Comparison of ENCODE assay signal across 9 mouse cellular contexts in genomic region chr17:43017341-43018052, GRCm38 (mm10). TPM values are rescaled to one million over a fixed set of nuclear protein-coding genes. Genes with fewer than 3 reads are reported as not detected.
DNase-seq lines count a peak whose midpoint lies in the region; ATAC-seq and TF ChIP-seq lines count a peak whose summit lies in the region.
"Had no signal": no experiment of that assay in that cellular context is flagged by ENCODE, and none has a peak within 500 bp of the region (broad histone marks: within the 10 kb centered on the region; RNA-seq: fewer than 3 reads in every experiment).

No protein-coding gene starts in this region.

- WGBS in heart, embryonic 15.5 days: 2% methylated on average over 40 of the region's 40 CpGs
- 2% methylated on average over 38 of the region's 40 CpGs for WGBS in lung, embryonic 15.5 days
- under 1% methylated on average over 38 of the region's 40 CpGs for WGBS in neural tube, embryonic 15.5 days

- peak; percentile 19; the same call in 1 of the 2 replicates for ATAC-seq in heart, embryonic 15.5 days (replicated peaks; ENCODE audit: insufficient number of reproducible peaks, insufficient read depth, low FRiP score, low read depth)
- peak; percentile 44; the same call in 1 of the 2 replicates for ATAC-seq in lung, embryonic 15.5 days (ENCODE audit: borderline replicate concordance, extremely low read depth, low FRiP score, low TSS enrichment)
- peak; percentile 68 for ATAC-seq in neural tube, embryonic 15.5 days (ENCODE audit: low FRiP score)

- H3K36me3 ChIP-seq in erythroblast, embryonic 14.5 days (ENCODE audit: control insufficient read depth): peaks cover 47% of the 10 kb centered on the region
- H3K36me3 ChIP-seq in heart, embryonic 15.5 days: no peaks in the 10 kb centered on the region
- no peaks in the 10 kb centered on the region for H3K36me3 ChIP-seq in lung, embryonic 15.5 days
- no peaks in the 10 kb centered on the region for H3K36me3 ChIP-seq in neural tube, embryonic 15.5 days

- peaks cover 59% of the 10 kb centered on the region for H3K4me1 ChIP-seq in erythroblast, embryonic 14.5 days (ENCODE audit: control insufficient read depth)
- peaks cover 8% of the 10 kb centered on the region; the same call in 1 of the 2 replicates for H3K4me1 ChIP-seq in heart, embryonic 15.5 days (replicated peaks)
- H3K4me1 ChIP-seq in lung, embryonic 15.5 days: peaks cover 10% of the 10 kb centered on the region
- H3K4me1 ChIP-seq in neural tube, embryonic 15.5 days: peaks cover 36% of the 10 kb centered on the region

- H3K4me2 ChIP-seq in heart, embryonic 15.5 days: peak overlapping the region; percentile 94
- peak overlapping the region; percentile 96 for H3K4me2 ChIP-seq in lung, embryonic 15.5 days
- peak overlapping the region; percentile 67 for H3K4me2 ChIP-seq in neural tube, embryonic 15.5 days

- no peaks in the 10 kb centered on the region for H3K9me3 ChIP-seq in erythroblast, embryonic 14.5 days (ENCODE audit: control insufficient read depth, low read length)
- no peaks in the 10 kb centered on the region for H3K9me3 ChIP-seq in heart, embryonic 15.5 days (replicated peaks)
- H3K9me3 ChIP-seq in lung, embryonic 15.5 days: no peaks in the 10 kb centered on the region
- H3K9me3 ChIP-seq in neural tube, embryonic 15.5 days (replicated peaks): no peaks in the 10 kb centered on the region

- TF ChIP-seq CTCF in layer of hippocampus, adult 2 months (conservative IDR thresholded peaks at IDR 0.05): no peak

- peaks cover 10% of the 10 kb centered on the region for H3K27me3 ChIP-seq in erythroblast, embryonic 14.5 days (ENCODE audit: control insufficient read depth)
- H3K27me3 ChIP-seq in heart, embryonic 15.5 days: peaks cover 19% of the 10 kb centered on the region
- H3K27me3 ChIP-seq in lung, embryonic 15.5 days: no peaks in the 10 kb centered on the region
- no peaks in the 10 kb centered on the region for H3K27me3 ChIP-seq in neural tube, embryonic 15.5 days (replicated peaks)
- H3K27me3 ChIP-seq: Patski had no signal

- H3K9ac ChIP-seq in heart, embryonic 15.5 days: peak overlapping the region; percentile 65
- H3K9ac ChIP-seq in lung, embryonic 15.5 days: peak overlapping the region; percentile 60
- H3K9ac ChIP-seq in neural tube, embryonic 15.5 days (replicated peaks): peak overlapping the region; percentile 97

- DNase-seq in ovary, postnatal 10 days (ENCODE audit: low spot score): peak; percentile 26
- DNase-seq in ovary, adult 18-20 months (ENCODE audit: low spot score): no peak
- DNase-seq in layer of hippocampus, adult 2 months (ENCODE audit: low spot score in 2 of 2): peak in 1 of 2 experiments; percentile 36
- DNase-seq in thymus, adult 18-20 months: peak; percentile 35 to 42

- peak overlapping the region; percentile 53; the same call in 1 of the 2 replicates for H3K27ac ChIP-seq in heart, embryonic 15.5 days
- peak overlapping the region; percentile 95 for H3K27ac ChIP-seq in layer of hippocampus, adult 2 months
- peak overlapping the region; percentile 29; the same call in 1 of the 2 replicates for H3K27ac ChIP-seq in lung, embryonic 15.5 days
- peak overlapping the region; percentile 95 for H3K27ac ChIP-seq in neural tube, embryonic 15.5 days (replicated peaks)

- peak overlapping the region; percentile 98 for H3K4me3 ChIP-seq in erythroblast, embryonic 14.5 days (replicated peaks)
- peak overlapping the region; percentile 65 for H3K4me3 ChIP-seq in heart, embryonic 15.5 days
- peak overlapping the region; percentile 92 for H3K4me3 ChIP-seq in layer of hippocampus, adult 2 months
- H3K4me3 ChIP-seq in lung, embryonic 15.5 days: peak overlapping the region; percentile 73
- peak overlapping the region; percentile 83 for H3K4me3 ChIP-seq in neural tube, embryonic 15.5 days (replicated peaks)

RNA-seq across cellular contexts. Expression of gene Tnfrsf21, which starts 1.1 kb away (rescaled TPM):
- polyA plus RNA-seq in erythroblast, embryonic 14.5 days (2012): 4.9 and 5.3 TPM in 2 replicates
- polyA plus RNA-seq in heart, embryonic 15.5 days (2015; fragmentation: Nextera tagmentation; extraction: Ambion mirVana): 9.4 and 14.4 TPM in 2 replicates
- 100 to 1,000 TPM; 121 to 123 TPM for total RNA-seq in layer of hippocampus, adult 2 months (2021)
- 41.9 and 44.2 TPM in 2 replicates for polyA plus RNA-seq in lung, embryonic 15.5 days (2015; fragmentation: Nextera tagmentation; extraction: Ambion mirVana)
- polyA plus RNA-seq in neural tube, embryonic 15.5 days (2015; fragmentation: Nextera tagmentation; extraction: Ambion mirVana): 78.6 and 84.4 TPM in 2 replicates

Comparison
In these comparisons a context has a peak if more than half of its experiments do, and no peak if none do; other contexts are left out.
1. H3K27ac ChIP-seq: peak in every context shown above with its lines; median percentile 95 in layer of hippocampus, adult 2 months; 95 in neural tube, embryonic 15.5 days; 53 in heart, embryonic 15.5 days; 29 in lung, embryonic 15.5 days.